Mouse (Mus musculus) colon, adult 2 months (tissue): ENCODE measurements around the gene Lrrc41. TPM values are rescaled to one million over a fixed set of nuclear protein-coding genes. Genes with fewer than 3 reads are reported as not detected.

Experiments used
- polyA plus RNA-seq: library from polyadenylated mRNA; depleted of rRNA; stranded (reverse); fragments of >200 nt; gene quantifications from 2 replicates; pipeline ENCODE4 v1.2.3, GENCODE M21; 2012; rRNA removed

Gene Lrrc41
- polyA plus RNA-seq, result 65.1 and 95.1 TPM in 2 replicates

DNA sequence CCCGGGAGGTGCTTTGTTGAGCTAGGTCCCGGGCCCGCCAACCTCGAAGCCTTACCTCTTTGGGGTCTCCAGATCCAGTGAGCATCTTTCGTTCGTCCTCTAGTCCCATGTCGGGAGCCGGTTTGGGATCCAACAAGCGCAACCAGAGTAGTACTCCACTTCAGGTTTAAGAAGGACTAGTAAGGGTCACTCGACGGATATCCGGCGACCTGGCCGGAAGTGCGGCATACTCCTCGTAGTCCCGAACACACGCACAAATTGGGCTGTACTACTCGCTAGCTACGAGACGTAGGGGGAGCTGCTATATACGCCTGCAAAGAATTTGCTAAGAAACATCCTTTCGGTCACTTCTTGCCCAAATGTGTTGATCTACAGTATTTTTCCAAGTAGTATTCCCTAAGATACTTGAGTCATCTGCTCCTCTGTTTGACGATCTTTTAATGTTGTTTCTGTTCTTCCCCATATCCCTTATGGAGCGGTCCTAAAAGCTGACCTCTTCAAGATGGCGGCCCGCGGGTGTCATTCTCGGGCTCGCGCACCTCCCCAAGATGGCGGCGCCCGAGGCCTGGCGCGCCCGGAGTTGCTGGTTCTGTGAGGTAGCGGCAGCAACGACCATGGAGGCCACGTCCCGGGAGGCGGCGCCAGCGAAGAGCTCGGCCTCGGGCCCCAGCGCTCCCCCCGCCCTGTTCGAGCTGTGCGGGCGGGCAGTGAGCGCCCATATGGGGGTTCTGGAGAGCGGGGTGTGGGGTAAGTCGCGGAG is at the start of gene Lrrc41, which contains the start of gene Uqcrh:
Gene Lrrc41, plus strand, starts transcription at position 409 of the 760 bp plus-strand sequence.
Gene Uqcrh, minus strand, starts transcription at position 211 of the 760 bp plus-strand sequence.

DNA sequence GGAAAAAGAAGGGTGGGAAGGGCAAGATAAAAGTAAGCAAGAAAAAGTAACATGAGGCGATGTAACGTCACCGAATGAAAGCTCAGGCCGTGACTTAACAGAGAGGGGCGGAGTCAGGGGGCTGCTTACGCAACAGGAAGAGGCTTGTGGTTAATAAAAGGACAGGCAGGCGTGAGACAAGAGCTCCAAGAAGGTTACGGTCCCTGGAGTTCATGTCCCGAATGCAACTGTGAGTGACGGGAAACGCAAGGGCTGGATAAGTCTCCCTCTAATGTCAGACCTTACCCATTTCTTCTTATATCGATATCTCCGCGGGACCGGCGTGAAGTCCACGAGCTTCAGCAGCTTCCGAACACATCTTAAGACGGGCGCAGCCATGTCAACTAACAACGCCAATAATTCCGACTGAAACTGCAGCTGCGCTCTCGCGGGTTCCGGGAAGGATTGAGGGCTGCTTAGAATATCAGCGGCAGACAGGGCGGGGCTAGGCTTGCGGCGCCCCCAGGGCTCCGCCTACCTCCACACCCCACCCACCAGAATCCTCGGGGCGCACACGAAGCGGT is 21.6 kb upstream of the Lrrc41 start, which contains the start of gene Nsun4:
Gene Nsun4, minus strand, starts transcription at position 478 of the 563 bp plus-strand sequence.

DNA sequence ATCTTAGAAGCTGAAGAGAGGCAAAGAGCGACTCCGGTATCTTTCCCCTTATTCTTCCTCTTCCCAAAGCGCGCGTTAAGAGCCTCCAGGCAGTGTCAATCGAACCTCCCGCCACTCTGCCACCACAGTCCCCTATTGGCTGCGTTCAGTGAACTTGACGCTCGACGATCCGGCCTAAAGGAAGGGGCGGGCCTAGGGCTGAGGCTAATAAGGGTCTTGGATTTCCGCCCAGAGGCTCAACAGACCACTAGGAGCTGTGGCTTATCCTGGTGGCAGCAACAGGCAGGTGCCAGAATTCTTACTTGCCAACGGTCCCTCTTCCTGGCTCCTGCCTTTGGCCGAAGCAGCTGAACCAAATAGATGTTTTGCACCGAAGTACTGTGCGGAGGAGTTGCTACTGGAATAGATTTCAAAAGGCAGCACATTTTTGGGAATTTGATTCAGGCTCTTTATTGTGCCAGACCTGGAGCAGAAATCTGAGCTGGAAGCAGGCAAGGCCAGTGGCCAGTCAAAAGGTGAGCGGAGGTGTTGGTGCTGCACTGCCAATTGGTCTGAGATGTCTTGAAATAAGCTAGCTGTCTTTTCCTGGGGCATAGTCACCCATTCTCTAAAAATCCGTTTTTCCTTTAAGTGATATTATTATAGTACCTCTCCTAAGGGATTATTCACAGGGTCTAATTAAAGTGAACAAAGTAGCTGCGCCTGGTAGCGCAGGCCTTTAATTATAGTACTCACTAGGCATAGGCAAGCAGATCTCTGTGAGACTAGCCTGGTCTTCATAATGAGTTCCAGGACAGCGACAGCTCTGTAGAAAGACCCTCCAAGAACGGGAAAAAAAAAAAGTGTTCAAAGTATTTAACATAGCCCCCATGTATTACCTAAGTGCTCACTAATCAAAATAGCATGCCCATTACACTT is 48.8 kb downstream of the Lrrc41 start, which contains the start of the genes Rad54l and Pomgnt1:
Gene Rad54l, minus strand, starts transcription at position 89 of the 918 bp plus-strand sequence.
Gene Pomgnt1, plus strand, starts transcription at position 239 of the 918 bp plus-strand sequence.

Other genes starting within 250 kb of the Lrrc41 start
- gene Mob3c, start 247.2 kb upstream of the Lrrc41 start, polyA plus RNA-seq, result 30.4 and 39.2 TPM in 2 replicates
- gene Mknk1, start 236.1 kb upstream of the Lrrc41 start, polyA plus RNA-seq, result 29.5 and 30.2 TPM in 2 replicates
- gene Kncn, start 190.9 kb upstream of the Lrrc41 start, polyA plus RNA-seq, result not detected in 2 replicates
- gene 6430628N08Rik, start 184.6 kb upstream of the Lrrc41 start, polyA plus RNA-seq, result not detected in 2 replicates
- not detected in 2 replicates for gene Dmbx1, start 135.3 kb upstream of the Lrrc41 start, polyA plus RNA-seq
- 40.5 and 63.8 TPM in 2 replicates for gene Faah, start 57.3 kb upstream of the Lrrc41 start, polyA plus RNA-seq
- gene Nsun4, start 21.4 kb upstream of the Lrrc41 start, polyA plus RNA-seq, result 5.4 and 6.4 TPM in 2 replicates
- gene Uqcrh, start 198 bp upstream of the Lrrc41 start, polyA plus RNA-seq, result 108 and 143 TPM in 2 replicates
- gene Rad54l, start 48.4 kb downstream of the Lrrc41 start, polyA plus RNA-seq, result 1.7 and 2.0 TPM in 2 replicates
- gene Pomgnt1, start 48.6 kb downstream of the Lrrc41 start, polyA plus RNA-seq, result 26.3 and 26.9 TPM in 2 replicates
- 1.4 and 1.7 TPM in 2 replicates for gene Lurap1, start 76.1 kb downstream of the Lrrc41 start, polyA plus RNA-seq
- 561 and 780 TPM in 2 replicates for gene Tspan1, start 92.3 kb downstream of the Lrrc41 start, polyA plus RNA-seq
- gene 1700042G07Rik, start 98.1 kb downstream of the Lrrc41 start, polyA plus RNA-seq, result 0.86 and 1.2 TPM in 2 replicates
- gene Gm49337, start 98.1 kb downstream of the Lrrc41 start, polyA plus RNA-seq, result not detected in 2 replicates
- gene Pik3r3, start 146.3 kb downstream of the Lrrc41 start, polyA plus RNA-seq, result 29.1 and 31.4 TPM in 2 replicates